Mouse (Mus musculus) left cerebral cortex, postnatal 25 days (tissue): ENCODE measurements around the gene Hyal3. TPM values are rescaled to one million over a fixed set of nuclear protein-coding genes. Genes with fewer than 3 reads are reported as not detected.
A peak's percentile ranks its signal among the peaks of the same experiment; 100 is the strongest.

Experiments
- DNase-seq, 2 experiments: peaks; one replicate each; pipeline ENCODE4 v3.0.0; 2022; ENCODE audit warnings: low spot score in 2 of 2, mixed read lengths in 1 of 2
- intact Hi-C: fragments of 180-260 bp; cut with DNase I; formaldehyde crosslinking; loops from one replicate; pipeline ENCODE4 v1.15.1; 2025
- total RNA-seq, 2 experiments: library from RNA; stranded (reverse); gene quantifications; 2 replicates each; pipeline ENCODE4 v1.2.3; 2021

The Hyal3 gene
- total RNA-seq, 2 experiments from 2014 or later: 0.96 to 1.1 TPM

GRCm38 (mm10) chr9:107608741-107609432 is 28.3 kb downstream of the Hyal3 start, which contains the start of gene Sema3b:
Gene Sema3b, minus strand, starts transcription at chr9:107609229.
- intact Hi-C loops: no loop called here
- DNase-seq: no peak

GRCm38 (mm10) chr9:107609433-107609830 is 28.8 kb downstream of the Hyal3 start:
- intact Hi-C loops: no loop called here
- no peak for DNase-seq

- DNase-seq: peak in 1 of 2 experiments; percentile 78
- intact Hi-C loops: no loop called here
Measured at GRCm38 (mm10) chr9:107611456-107612190, 31.0 kb downstream of the Hyal3 start.

- intact Hi-C loops: no loop called here
- peak; percentile 99 for DNase-seq
Measured at GRCm38 (mm10) chr9:107612191-107612944, 31.8 kb downstream of the Hyal3 start.

GRCm38 (mm10) chr9:107612945-107613569 is 32.4 kb downstream of the Hyal3 start:
- no peak for DNase-seq
- intact Hi-C loops: no loop called here

- no peak for DNase-seq
- intact Hi-C loops: no loop called here
Measured at GRCm38 (mm10) chr9:107615035-107615434, 34.4 kb downstream of the Hyal3 start.

- intact Hi-C loops: no loop called here
Measured at GRCm38 (mm10) chr9:107617461-107617860, 36.8 kb downstream of the Hyal3 start.

GRCm38 (mm10) chr9:107618098-107618497 is 37.5 kb downstream of the Hyal3 start:
- DNase-seq: no peak
- intact Hi-C loops: no loop called here

More at GRCm38 (mm10) chr9:107617461-107617860, 36.8 kb downstream of the Hyal3 start:
- DNase-seq: no peak

- DNase-seq: no peak
- intact Hi-C loops: no loop called here
Measured at GRCm38 (mm10) chr9:107618778-107619545, 38.3 kb downstream of the Hyal3 start.

GRCm38 (mm10) chr9:107619546-107619879 is 38.9 kb downstream of the Hyal3 start:
- no peak for DNase-seq
- intact Hi-C loops: no loop called here

GRCm38 (mm10) chr9:107620954-107621353 is 40.3 kb downstream of the Hyal3 start:
- intact Hi-C loops: no loop called here
- no peak for DNase-seq

GRCm38 (mm10) chr9:107624539-107624938 is 43.9 kb downstream of the Hyal3 start:
- intact Hi-C loops: no loop called here
- no peak for DNase-seq

GRCm38 (mm10) chr9:107624951-107625350 is 44.3 kb downstream of the Hyal3 start:
- no peak for DNase-seq
- intact Hi-C loops: no loop called here

GRCm38 (mm10) chr9:107625351-107626128 is 44.9 kb downstream of the Hyal3 start:
- no peak for DNase-seq
- intact Hi-C loops: loop anchor here (1.0 kb wide), 1 partner anchor 19 kb away; no protein-coding TSS in a partner anchor

GRCm38 (mm10) chr9:107626158-107626843 is 45.7 kb downstream of the Hyal3 start:
- DNase-seq: no peak
- intact Hi-C loops: loop anchor here (1.0 kb wide), 1 partner anchor 18 kb away; no protein-coding TSS in a partner anchor

GRCm38 (mm10) chr9:107626844-107627277 is 46.2 kb downstream of the Hyal3 start:
- intact Hi-C loops: loop anchor here (1.0 kb wide), 1 partner anchor 17 kb away; no protein-coding TSS in a partner anchor
- DNase-seq: peak; percentile 67 to 74

GRCm38 (mm10) chr9:107627387-107628255 is 47.0 kb downstream of the Hyal3 start:
- intact Hi-C loops: no loop called here
- DNase-seq: no peak
